8 mouse cellular contexts compared by ENCODE assay signal in genomic region chr1:89136089-89136811, GRCm38 (mm10).
DNase-seq lines count a peak whose midpoint lies in the region; ATAC-seq and TF ChIP-seq lines count a peak whose summit lies in the region.

No protein-coding gene starts in this region.

- H3K36me3 ChIP-seq in forebrain, embryonic 12.5 days (replicated peaks) = peaks cover 18% of the 10 kb centered on the region
- H3K36me3 ChIP-seq in heart, postnatal 0 days (replicated peaks; ENCODE audit: control insufficient read depth, insufficient read depth, low read length) = peaks cover 16% of the 10 kb centered on the region
- H3K36me3 ChIP-seq in stomach, postnatal 0 days (ENCODE audit: control insufficient read depth, insufficient read depth, low read length) = peaks cover 3% of the 10 kb centered on the region; the same call in 1 of the 2 replicates

- H3K4me3 ChIP-seq in forebrain, embryonic 12.5 days (replicated peaks) = no peak overlapping the region
- H3K4me3 ChIP-seq in heart, postnatal 0 days (ENCODE audit: low read depth, low read length) = no peak overlapping the region
- H3K4me3 ChIP-seq in stomach, postnatal 0 days (ENCODE audit: low read depth, low read length) = no peak overlapping the region

- H3K9me3 ChIP-seq in forebrain, embryonic 12.5 days = no peaks in the 10 kb centered on the region
- H3K9me3 ChIP-seq in heart, postnatal 0 days (replicated peaks; ENCODE audit: control insufficient read depth, low read length) = 0 out of 2 replicates have a peak, but pooled peaks cover 3% of the 10 kb centered on the region
- H3K9me3 ChIP-seq in stomach, postnatal 0 days (ENCODE audit: control insufficient read depth, low read length) = no peaks in the 10 kb centered on the region

- no peak for TF ChIP-seq CTCF in heart, postnatal 0 days (IDR thresholded peaks at IDR 0.05; ENCODE audit: low read depth)
- no peak for TF ChIP-seq CTCF in stomach, postnatal 0 days (IDR thresholded peaks at IDR 0.05; ENCODE audit: low read depth)

- no peak for ATAC-seq in forebrain, embryonic 12.5 days (ENCODE audit: low FRiP score)
- ATAC-seq in heart, postnatal 0 days (ENCODE audit: insufficient read depth, low read depth) = peak; percentile 85
- ATAC-seq in stomach, postnatal 0 days (ENCODE audit: low FRiP score, low TSS enrichment) = no peak; the same call in 1 of the 2 replicates

- H3K4me2 ChIP-seq in forebrain, embryonic 12.5 days = no peak overlapping the region
- peak overlapping the region; percentile 1; the same call in 1 of the 2 replicates for H3K4me2 ChIP-seq in heart, postnatal 0 days (ENCODE audit: low read depth, low read length)
- H3K4me2 ChIP-seq in stomach, postnatal 0 days (replicated peaks; ENCODE audit: low read depth) = no peak overlapping the region

- peak; percentile 65; the same call in 1 of the 2 replicates for TF ChIP-seq EP300 in heart, postnatal 0 days (IDR thresholded peaks at IDR 0.05; ENCODE audit: low read depth)
- no peak for TF ChIP-seq EP300 in stomach, postnatal 0 days (optimal IDR thresholded peaks at IDR 0.05)

- no peak overlapping the region for H3K9ac ChIP-seq in forebrain, embryonic 12.5 days
- no peak overlapping the region for H3K9ac ChIP-seq in heart, postnatal 0 days (replicated peaks; ENCODE audit: low read depth, low read length)
- H3K9ac ChIP-seq in stomach, postnatal 0 days (ENCODE audit: low read length) = no peak overlapping the region

- peaks cover 24% of the 10 kb centered on the region for H3K4me1 ChIP-seq in forebrain, embryonic 12.5 days
- H3K4me1 ChIP-seq in heart, postnatal 0 days (ENCODE audit: control insufficient read depth, insufficient read depth) = peaks cover 64% of the 10 kb centered on the region
- H3K4me1 ChIP-seq in stomach, postnatal 0 days (replicated peaks; ENCODE audit: control insufficient read depth, insufficient read depth) = peaks cover 2% of the 10 kb centered on the region

- intact Hi-C loops in left cerebral cortex, postnatal 14 days (cut with DNase I) = loop anchor here (5.0 kb wide), 1 partner anchor 64 kb away; the partner anchor contains the start of gene Sh3bp4

- WGBS in forebrain, embryonic 12.5 days = 76% methylated on average over 13 of the region's 13 CpGs
- 33% methylated on average over 13 of the region's 13 CpGs for WGBS in heart, postnatal 0 days
- 69% methylated on average over 13 of the region's 13 CpGs for WGBS in stomach, postnatal 0 days

- H3K27ac ChIP-seq in forebrain, embryonic 12.5 days = 0 out of 2 replicates have a peak overlapping the region, but pooled peaks have one; percentile 13
- peak overlapping the region; percentile 67 for H3K27ac ChIP-seq in heart, postnatal 0 days (ENCODE audit: low read depth)
- H3K27ac ChIP-seq in stomach, postnatal 0 days (replicated peaks) = no peak overlapping the region

- DNase-seq in kidney, adult 18-20 months = peak; percentile 46
- no peak for DNase-seq in kidney, adult 11 months
- DNase-seq in heart, postnatal 0 days (ENCODE audit: low spot score) = peak; percentile 84
- DNase-seq in left cerebral cortex, postnatal 14 days (ENCODE audit: low spot score in 2 of 2) = peak; percentile 46 to 67
- DNase-seq in stomach, postnatal 0 days (ENCODE audit: low spot score) = peak; percentile 31
- DNase-seq in embryo, embryonic 9.5 days (ENCODE audit: extremely low spot score) = no peak
- no peak for DNase-seq in T-cell, adult 2 months (ENCODE audit: low spot score)

- no peaks in the 10 kb centered on the region for H3K27me3 ChIP-seq in forebrain, embryonic 12.5 days
- no peaks in the 10 kb centered on the region for H3K27me3 ChIP-seq in heart, postnatal 0 days (ENCODE audit: control insufficient read depth, insufficient read depth, low read length)
- no peaks in the 10 kb centered on the region for H3K27me3 ChIP-seq in stomach, postnatal 0 days (ENCODE audit: control insufficient read depth, insufficient read depth, low read length)

Comparison
In these comparisons a context has a peak if more than half of its experiments do, and no peak if none do; other contexts are left out.
1. DNase-seq: peak in kidney, adult 18-20 months (single experiment), heart, postnatal 0 days (single experiment), left cerebral cortex, postnatal 14 days (2 of 2) and stomach, postnatal 0 days (single experiment); none in kidney, adult 11 months (single experiment), embryo, embryonic 9.5 days (single experiment) and T-cell, adult 2 months (single experiment).